Mouse (Mus musculus): ENCODE measurements at regions not wholly inside any gene's neighbourhood (a gene's known extent, or its start where the extent isn't known, plus 50 kb on each side); places are given as distances from the start of the nearest gene placed in this dataset.

GRCm38 (mm10) chr7:54406596-54406995 lies 428.7 kb upstream of the Luzp2 start:
- TF ChIP-seq CTCF (IDR thresholded peaks at IDR 0.05; ENCODE audit: insufficient read depth, low read depth, low read length) = no peak
- no peak overlapping the region for H3K4me3 ChIP-seq (ENCODE audit: insufficient read depth, low read depth, low read length)

DNA sequence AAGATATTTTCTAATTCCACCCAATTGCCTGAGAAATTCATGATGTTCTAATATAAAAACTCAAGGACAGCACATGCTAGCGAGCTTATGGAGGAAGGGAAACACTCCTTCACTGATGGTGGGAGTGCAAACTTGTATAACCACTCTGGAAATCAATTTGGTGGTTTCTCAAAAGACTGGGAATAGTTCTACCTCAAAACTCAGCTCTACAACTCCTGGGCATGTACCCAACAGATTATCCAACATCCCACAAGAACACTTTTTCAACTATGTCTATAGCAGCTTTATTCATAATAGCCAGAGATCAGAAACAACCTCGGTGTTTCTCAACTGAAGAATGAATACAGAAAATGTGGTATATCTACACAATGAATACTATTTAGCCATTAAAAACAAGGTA lies 427.5 kb upstream of the Luzp2 start:
- TF ChIP-seq CTCF (IDR thresholded peaks at IDR 0.05; ENCODE audit: insufficient read depth, low read depth, low read length) (no peak), POLR2A (IDR thresholded peaks at IDR 0.05; ENCODE audit: insufficient read depth, low read depth, low read length) (no peak)
- Histone ChIP-seq H3K27ac (ENCODE audit: insufficient read depth, low read depth, low read length) (no peak overlapping the region), H3K4me3 (ENCODE audit: insufficient read depth, low read depth, low read length) (no peak overlapping the region), H3K4me1 (ENCODE audit: control insufficient read depth, insufficient read depth, low read length) (0 out of 2 replicates have a peak, but pooled peaks cover 3% of the 10 kb centered on the region)
- WGBS = 89% methylated on average over 2 of the region's 2 CpGs

More at GRCm38 (mm10) chr7:54406596-54406995, 428.7 kb upstream of the Luzp2 start:
- H3K27ac ChIP-seq (ENCODE audit: insufficient read depth, low read depth, low read length) = peak overlapping the region; percentile 90; the same call in 1 of the 2 replicates
- 0 out of 2 replicates have a peak, but pooled peaks cover 3% of the 10 kb centered on the region for H3K4me1 ChIP-seq (ENCODE audit: control insufficient read depth, insufficient read depth, low read length)
